Mouse (Mus musculus) fibroblast of lung, adult 2 months (primary cell): Measurements from ENCODE around the gene Ywhae.

Experiments used
- DNase-seq: peaks from one replicate; pipeline ENCODE4 v3.0.0-alpha.2; 2011; ENCODE audit warnings: low read depth

The Ywhae gene

GRCm38 (mm10) chr11:75794602-75795320 lies 62.1 kb downstream of the Ywhae start:
- no peak for DNase-seq

GRCm38 (mm10) chr11:75795321-75795636 lies 62.6 kb downstream of the Ywhae start:
- DNase-seq: no peak

- DNase-seq: no peak
These were observed 63.4 kb downstream of the Ywhae start, which contains the start of gene Doc2b for GRCm38 (mm10) chr11:75796029-75796445. Gene Doc2b, minus strand, starts transcription at chr11:75796049.

- DNase-seq: no peak
These were observed 64.0 kb downstream of the Ywhae start for GRCm38 (mm10) chr11:75796536-75797246.

- DNase-seq: no peak
These were observed 68.7 kb downstream of the Ywhae start for GRCm38 (mm10) chr11:75801369-75801768.

GRCm38 (mm10) chr11:75801771-75802550 lies 69.3 kb downstream of the Ywhae start:
- no peak for DNase-seq

- DNase-seq: no peak
These were observed 74.8 kb downstream of the Ywhae start for GRCm38 (mm10) chr11:75807486-75807885.

GRCm38 (mm10) chr11:75810526-75810925 lies 77.9 kb downstream of the Ywhae start:
- no peak for DNase-seq

GRCm38 (mm10) chr11:75811900-75812299 lies 79.2 kb downstream of the Ywhae start:
- peak; percentile 74 for DNase-seq

GRCm38 (mm10) chr11:75813085-75813484 lies 80.4 kb downstream of the Ywhae start:
- DNase-seq: peak; percentile 78
